Mouse (Mus musculus) intestine, postnatal 0 days (tissue): ENCODE measurements at regions not wholly inside any gene's neighbourhood (a gene's known extent, or its start where the extent isn't known, plus 50 kb on each side); places are given as distances from the start of the nearest gene placed in this dataset.

Experiments
- ATAC-seq: fragments of 200-750 bp; cut with Nextera tagmentation; 2 replicates; pipeline ENCODE4 v1.8.0; 2017; ENCODE audit warnings: mild to moderate bottlenecking, moderate TSS enrichment, moderate library complexity
- H3K27ac ChIP-seq: fragments of 300-500 bp; sonication (generic); 2 replicates; pipeline ENCODE4 v1.5.1; 2014; ENCODE audit warnings: mild to moderate bottlenecking, low read depth, low read length, moderate library complexity
- H3K27me3 ChIP-seq: fragments of 300-500 bp; sonication (generic); replicated peaks from 2 replicates; pipeline ENCODE4 v1.6.1; 2014; ENCODE audit warnings: low read length, mixed read lengths; ENCODE audit not compliant: control insufficient read depth, insufficient read depth
- H3K36me3 ChIP-seq: fragments of 300-500 bp; sonication (generic); 2 replicates; pipeline ENCODE4 v1.6.1; 2014; ENCODE audit warnings: mild to moderate bottlenecking, moderate library complexity; ENCODE audit not compliant: control insufficient read depth, insufficient read depth
- H3K4me1 ChIP-seq: fragments of 300-500 bp; sonication (generic); replicated peaks from 2 replicates; pipeline ENCODE4 v1.6.1; 2014; ENCODE audit warnings: antibody characterized with exemption, low read length, mixed read lengths; ENCODE audit not compliant: control insufficient read depth, insufficient read depth
- H3K4me2 ChIP-seq: fragments of 300-500 bp; sonication (generic); replicated peaks from 2 replicates; pipeline ENCODE4 v1.6.1; 2014; ENCODE audit warnings: low read depth, mild to moderate bottlenecking, moderate library complexity
- H3K4me3 ChIP-seq: fragments of 300-500 bp; sonication (generic); 2 replicates; pipeline ENCODE4 v1.5.1; 2014; ENCODE audit warnings: low read depth, low read length
- H3K9ac ChIP-seq: fragments of 300-500 bp; sonication (generic); 2 replicates; pipeline ENCODE4 v1.6.1; 2014; ENCODE audit warnings: mild to moderate bottlenecking, low read depth, low read length
- H3K9me3 ChIP-seq: fragments of 300-500 bp; sonication (generic); 2 replicates; pipeline ENCODE4 v1.6.1; 2016; ENCODE audit warnings: mixed run types; ENCODE audit not compliant: control insufficient read depth
- CTCF ChIP-seq: sonication (generic); IDR thresholded peaks from 2 replicates; pipeline ENCODE4 v1.5.1; 2016; ENCODE audit warnings: low read depth, mild to moderate bottlenecking, control low read depth, antibody characterized with exemption, moderate library complexity
- WGBS: fragments of 180-500 bp; shearing (Covaris S2); extraction: QIAGEN DNeasy Blood & Tissue Kit; methylation state at CpG from one replicate; pipeline ENCODE4 v1.1.7; 2014; 5-methylcytosine and 5-hydroxymethylcytosine counted together

GRCm38 (mm10) chr2:117017921-117018651 lies 103.1 kb upstream of the Spred1 start:
- H3K27ac ChIP-seq = no peak overlapping the region; the same call in 1 of the 2 replicates
- no peaks in the 10 kb centered on the region for H3K9me3 ChIP-seq
- TF ChIP-seq CTCF = no peak
- H3K9ac ChIP-seq = no peak overlapping the region
- no peaks in the 10 kb centered on the region for H3K27me3 ChIP-seq
- no peak overlapping the region for H3K4me2 ChIP-seq
- H3K4me1 ChIP-seq = no peaks in the 10 kb centered on the region; the same call in 1 of the 2 replicates
- no peak for ATAC-seq
- no peak overlapping the region for H3K4me3 ChIP-seq
- H3K36me3 ChIP-seq = no peaks in the 10 kb centered on the region
- WGBS = 62% methylated on average over 12 of the region's 12 CpGs

GRCm38 (mm10) chr2:117018917-117019538 lies 102.1 kb upstream of the Spred1 start:
- ATAC-seq = no peak
- 34% methylated on average over 6 of the region's 6 CpGs for WGBS
- no peak for TF ChIP-seq CTCF

GRCm38 (mm10) chr2:117019552-117019951 lies 101.6 kb upstream of the Spred1 start:
- H3K27ac ChIP-seq = no peak overlapping the region
- no peak overlapping the region for H3K9ac ChIP-seq
- no peak for TF ChIP-seq CTCF
- no peaks in the 10 kb centered on the region; the same call in 1 of the 2 replicates for H3K4me1 ChIP-seq
- no peak overlapping the region for H3K4me2 ChIP-seq
- H3K9me3 ChIP-seq = no peaks in the 10 kb centered on the region
- no peak for ATAC-seq
- H3K27me3 ChIP-seq = no peaks in the 10 kb centered on the region
- H3K4me3 ChIP-seq = no peak overlapping the region
- 80% methylated on average over 1 of the region's 1 CpGs for WGBS
- no peaks in the 10 kb centered on the region for H3K36me3 ChIP-seq

More at GRCm38 (mm10) chr2:117018917-117019538, 102.1 kb upstream of the Spred1 start:
- Histone ChIP-seq H3K9ac (no peak overlapping the region), H3K9me3 (no peaks in the 10 kb centered on the region), H3K27ac (no peak overlapping the region), H3K4me3 (no peak overlapping the region), H3K27me3 (no peaks in the 10 kb centered on the region), H3K4me1 (no peaks in the 10 kb centered on the region; the same call in 1 of the 2 replicates), H3K36me3 (no peaks in the 10 kb centered on the region), H3K4me2 (no peak overlapping the region)

- WGBS = 65% methylated on average over 5 of the region's 6 CpGs
- Histone ChIP-seq H3K9ac (no peak overlapping the region), H3K36me3 (no peaks in the 10 kb centered on the region), H3K4me3 (no peak overlapping the region), H3K9me3 (no peaks in the 10 kb centered on the region), H3K27ac (no peak overlapping the region), H3K4me2 (no peak overlapping the region), H3K4me1 (no peaks in the 10 kb centered on the region; the same call in 1 of the 2 replicates), H3K27me3 (no peaks in the 10 kb centered on the region)
- TF ChIP-seq CTCF = no peak
- ATAC-seq = no peak
Observed at GRCm38 (mm10) chr2:117021787-117022186, 99.4 kb upstream of the Spred1 start.

GRCm38 (mm10) chr2:117023436-117023835 lies 97.7 kb upstream of the Spred1 start:
- Histone ChIP-seq H3K27ac (no peak overlapping the region), H3K27me3 (no peaks in the 10 kb centered on the region), H3K9ac (no peak overlapping the region), H3K9me3 (no peaks in the 10 kb centered on the region), H3K36me3 (no peaks in the 10 kb centered on the region), H3K4me2 (no peak overlapping the region), H3K4me3 (no peak overlapping the region), H3K4me1 (no peaks in the 10 kb centered on the region; the same call in 1 of the 2 replicates)
- WGBS = 91% methylated on average over 1 of the region's 1 CpGs
- no peak for TF ChIP-seq CTCF
- ATAC-seq = no peak

GRCm38 (mm10) chr2:117027071-117027470 lies 94.1 kb upstream of the Spred1 start:
- ATAC-seq = no peak
- 57% methylated on average over 4 of the region's 4 CpGs for WGBS
- Histone ChIP-seq H3K36me3 (no peaks in the 10 kb centered on the region), H3K27ac (no peak overlapping the region), H3K9me3 (no peaks in the 10 kb centered on the region), H3K4me1 (no peaks in the 10 kb centered on the region), H3K4me3 (no peak overlapping the region), H3K9ac (no peak overlapping the region), H3K27me3 (no peaks in the 10 kb centered on the region), H3K4me2 (no peak overlapping the region)
- no peak for TF ChIP-seq CTCF
